Comparison of ENCODE assay signal across 8 mouse cellular contexts in genomic region chr10:8176351-8177053, GRCm38 (mm10).
DNase-seq lines count a peak whose midpoint lies in the region; ATAC-seq and TF ChIP-seq lines count a peak whose summit lies in the region.

No protein-coding gene starts in this region.

- no peak overlapping the region for H3K4me2 ChIP-seq in kidney, postnatal 0 days (ENCODE audit: low read length)
- no peak overlapping the region; the same call in 1 of the 2 replicates for H3K4me2 ChIP-seq in limb, embryonic 14.5 days (replicated peaks; ENCODE audit: low read depth, low read length, severe bottlenecking)

- no peaks in the 10 kb centered on the region for H3K27me3 ChIP-seq in kidney, postnatal 0 days (ENCODE audit: insufficient read depth, low read length)
- no peaks in the 10 kb centered on the region for H3K27me3 ChIP-seq in kidney, adult 2 months (replicated peaks; ENCODE audit: control insufficient read depth, insufficient read depth, low read length)
- no peaks in the 10 kb centered on the region for H3K27me3 ChIP-seq in limb, embryonic 14.5 days (ENCODE audit: control insufficient read depth, insufficient read depth, low read length)

- DNase-seq in kidney, postnatal 0 days (ENCODE audit: low spot score), result peak; percentile 36
- no peak for DNase-seq in kidney, adult 2 months
- peak; percentile 17 for DNase-seq in heart, postnatal 4 days
- peak; percentile 65 for DNase-seq in limb, embryonic 14.5 days (ENCODE audit: low spot score)
- peak; percentile 71 for DNase-seq in thymus, postnatal 25 days
- no peak for DNase-seq in urinary bladder, postnatal 4 days (ENCODE audit: low spot score in 2 of 2)
- no peak for DNase-seq in natural killer cell, adult 2 months (ENCODE audit: low spot score in 2 of 2)

- H3K27ac ChIP-seq in kidney, postnatal 0 days, result no peak overlapping the region
- H3K27ac ChIP-seq in kidney, adult 2 months (ENCODE audit: insufficient read depth, low read depth, low read length), result no peak overlapping the region
- peak overlapping the region; percentile 57 for H3K27ac ChIP-seq in limb, embryonic 14.5 days (replicated peaks; ENCODE audit: low read depth, low read length)

- H3K4me1 ChIP-seq in kidney, postnatal 0 days (replicated peaks; ENCODE audit: insufficient read depth, low read length), result no peaks in the 10 kb centered on the region
- no peaks in the 10 kb centered on the region for H3K4me1 ChIP-seq in kidney, adult 2 months (ENCODE audit: control insufficient read depth, insufficient read depth, low read length)
- peaks cover 27% of the 10 kb centered on the region for H3K4me1 ChIP-seq in limb, embryonic 14.5 days (ENCODE audit: control insufficient read depth, insufficient read depth, low read length)

- ATAC-seq in kidney, postnatal 0 days (replicated peaks; ENCODE audit: low FRiP score, low read depth), result no peak
- peak; percentile 46 for ATAC-seq in activated CD4-positive, CD25-positive, alpha-beta regulatory T cell, adult 4 months
- ATAC-seq in limb, embryonic 14.5 days (ENCODE audit: low FRiP score, low read depth), result peak; percentile 56

- no peak overlapping the region for H3K9ac ChIP-seq in kidney, postnatal 0 days (ENCODE audit: low read depth, low read length)
- no peak overlapping the region for H3K9ac ChIP-seq in limb, embryonic 14.5 days (ENCODE audit: low read depth, low read length, severe bottlenecking)

- H3K4me3 ChIP-seq in kidney, postnatal 0 days (replicated peaks; ENCODE audit: low read depth, low read length), result no peak overlapping the region
- no peak overlapping the region for H3K4me3 ChIP-seq in kidney, adult 2 months (ENCODE audit: insufficient read depth, low read depth, low read length)
- no peak overlapping the region for H3K4me3 ChIP-seq in limb, embryonic 14.5 days (replicated peaks; ENCODE audit: low read length)

- no peaks in the 10 kb centered on the region for H3K9me3 ChIP-seq in kidney, postnatal 0 days (replicated peaks; ENCODE audit: low read length)
- no peaks in the 10 kb centered on the region for H3K9me3 ChIP-seq in limb, embryonic 14.5 days (ENCODE audit: control insufficient read depth, low read length)

- H3K36me3 ChIP-seq in kidney, postnatal 0 days (ENCODE audit: insufficient read depth, low read length), result no peaks in the 10 kb centered on the region
- no peaks in the 10 kb centered on the region for H3K36me3 ChIP-seq in kidney, adult 2 months (ENCODE audit: control insufficient read depth, insufficient read depth, low read length)
- H3K36me3 ChIP-seq in limb, embryonic 14.5 days (ENCODE audit: control insufficient read depth, insufficient read depth, low read length), result no peaks in the 10 kb centered on the region

- no peak for TF ChIP-seq POLR2A in kidney, adult 2 months (IDR thresholded peaks at IDR 0.05; ENCODE audit: low read depth, low read length)
- no peak for TF ChIP-seq POLR2A in limb, embryonic 14.5 days (IDR thresholded peaks at IDR 0.05; ENCODE audit: borderline replicate concordance, extremely low read depth, insufficient read depth, insufficient read length)

- TF ChIP-seq CTCF in kidney, postnatal 0 days (IDR thresholded peaks at IDR 0.05; ENCODE audit: low read depth), result no peak
- TF ChIP-seq CTCF in kidney, adult 2 months (conservative IDR thresholded peaks at IDR 0.05; ENCODE audit: insufficient read depth, insufficient read length, low read depth, low read length), result no peak

- WGBS in kidney, postnatal 0 days, result 54% methylated on average over 13 of the region's 13 CpGs
- WGBS in kidney, adult 2 months, result 65% methylated on average over 13 of the region's 13 CpGs
- WGBS in limb, embryonic 14.5 days, result 50% methylated on average over 13 of the region's 13 CpGs

Comparison
In these comparisons a context has a peak if more than half of its experiments do, and no peak if none do; other contexts are left out.
1. DNase-seq: peak in kidney, postnatal 0 days (single experiment), heart, postnatal 4 days (single experiment), limb, embryonic 14.5 days (single experiment) and thymus, postnatal 25 days (single experiment); none in kidney, adult 2 months (single experiment), urinary bladder, postnatal 4 days (0 of 2) and natural killer cell, adult 2 months (0 of 2).